Mouse (Mus musculus): ENCODE data around the gene Cfap58. TPM values are rescaled to one million over a fixed set of nuclear protein-coding genes. Genes with fewer than 3 reads are reported as not detected.
A peak's percentile ranks its signal among the peaks of the same experiment; 100 is the strongest.

Gene Cfap58
- total RNA-seq, 2 experiments from 2014 or later, result not detected

- ATAC-seq (ENCODE audit: poor library complexity, severe bottlenecking), result no peak
Measured at GRCm38 (mm10) chr19:48047315-48047714, 109.8 kb downstream of the Cfap58 start.

- peak; percentile 21; the same call in 1 of the 2 replicates for ATAC-seq (ENCODE audit: poor library complexity, severe bottlenecking)
Measured at GRCm38 (mm10) chr19:48049361-48049760, 111.9 kb downstream of the Cfap58 start.

DNA sequence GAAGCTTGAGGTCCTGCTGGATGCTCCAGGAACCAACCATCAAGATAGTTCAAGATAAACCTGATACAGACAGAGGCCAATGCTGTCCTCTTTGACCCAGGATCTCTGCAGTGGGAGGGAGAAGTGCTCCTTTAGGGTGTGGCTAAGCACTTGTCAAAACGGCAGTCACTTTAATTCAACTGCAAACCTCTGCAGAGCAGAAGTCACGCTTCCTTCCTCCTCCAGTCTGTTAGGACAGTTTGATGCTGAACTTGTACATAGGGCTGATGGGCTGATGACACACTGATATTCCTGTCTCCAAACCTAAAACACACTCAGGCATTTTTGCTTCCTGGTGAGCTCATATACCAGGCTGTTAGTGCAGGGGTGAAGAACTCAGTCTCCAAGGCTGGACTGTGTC lies 125.8 kb downstream of the Cfap58 start:
- ATAC-seq (ENCODE audit: poor library complexity, severe bottlenecking), result peak; percentile 88

DNA sequence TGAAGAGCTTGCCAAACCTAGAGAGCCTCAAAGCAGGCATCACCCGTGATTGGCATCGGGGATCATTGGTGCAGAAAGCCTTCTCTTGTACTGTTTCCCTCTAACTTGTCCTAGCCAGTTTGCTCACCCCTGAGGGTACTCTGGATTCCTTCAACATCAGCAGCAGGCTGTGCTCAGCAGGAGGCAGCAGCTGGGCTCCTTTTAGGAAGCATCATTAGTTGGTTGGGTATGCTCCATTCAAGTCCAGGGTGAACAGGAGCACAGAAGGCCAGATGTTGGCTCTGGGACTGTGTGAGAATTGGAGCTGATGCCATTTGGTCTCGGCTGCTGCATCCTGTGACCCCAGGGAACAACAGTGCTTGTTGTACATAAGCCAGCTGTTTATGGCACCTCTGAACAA lies 142.2 kb downstream of the Cfap58 start:
- no peak for ATAC-seq (ENCODE audit: poor library complexity, severe bottlenecking)

GRCm38 (mm10) chr19:48081456-48081855 lies 144.0 kb downstream of the Cfap58 start:
- ATAC-seq (ENCODE audit: poor library complexity, severe bottlenecking), result no peak

Other genes starting within 250 kb of the Cfap58 start
- not detected in 2 replicates for gene Col17a1, start 245.6 kb upstream of the Cfap58 start, total RNA-seq (2015)
- not detected in 2 replicates for gene Col17a1, start 245.6 kb upstream of the Cfap58 start, total RNA-seq (2017)
- 92.5 and 94.5 TPM in 2 replicates for gene Sfr1, start 206.0 kb upstream of the Cfap58 start, total RNA-seq (2015)
- 91.2 and 94.4 TPM in 2 replicates for gene Sfr1, start 206.0 kb upstream of the Cfap58 start, total RNA-seq (2017)
- gene Gsto1, start 82.7 kb upstream of the Cfap58 start, total RNA-seq (2015), result 159 and 168 TPM in 2 replicates
- gene Gsto1, start 82.7 kb upstream of the Cfap58 start, total RNA-seq (2017), result 75.9 and 92.0 TPM in 2 replicates
- gene Gsto2, start 72.1 kb upstream of the Cfap58 start, total RNA-seq (2015), result not detected in 2 replicates
- not detected in 2 replicates for gene Gsto2, start 72.1 kb upstream of the Cfap58 start, total RNA-seq (2017)
- 0.18 and 0.32 TPM in 2 replicates for gene Cfap43, start 18.4 kb upstream of the Cfap58 start, total RNA-seq (2015)
- gene Cfap43, start 18.4 kb upstream of the Cfap58 start, total RNA-seq (2017), result not detected in 2 replicates
- 14.8 and 18.9 TPM in 2 replicates for gene Itprip, start 18.4 kb upstream of the Cfap58 start, total RNA-seq (2015)
- gene Itprip, start 18.4 kb upstream of the Cfap58 start, total RNA-seq (2017), result 28.4 and 28.9 TPM in 2 replicates